Mouse (Mus musculus) forebrain, embryonic 12.5 days (tissue): ENCODE data around the gene Immt. TPM values are rescaled to one million over a fixed set of nuclear protein-coding genes. Genes with fewer than 3 reads are reported as not detected.
"Not testable (repeated sequence)": the region's sequence is repeated elsewhere in the genome, so short reads cannot be mapped to it uniquely, and the experiment has no call there.

Experiments used
- ATAC-seq: fragments of 200-750 bp; cut with Nextera tagmentation; 2 replicates; pipeline ENCODE4 v1.8.0; 2017; ENCODE audit warnings: moderate TSS enrichment; ENCODE audit not compliant: low FRiP score
- H3K27ac ChIP-seq: fragments of 300-500 bp; sonication (generic); 2 replicates; pipeline ENCODE4 v1.5.1; 2016; ENCODE audit warnings: mild to moderate bottlenecking
- H3K27me3 ChIP-seq: fragments of 300-500 bp; sonication (generic); 2 replicates; pipeline ENCODE4 v1.6.1; 2016; ENCODE audit warnings: mild to moderate bottlenecking
- H3K36me3 ChIP-seq: fragments of 300-500 bp; sonication (generic); replicated peaks from 2 replicates; pipeline ENCODE4 v1.6.1; 2016; ENCODE audit warnings: mild to moderate bottlenecking
- H3K4me1 ChIP-seq: fragments of 300-500 bp; sonication (generic); 2 replicates; pipeline ENCODE4 v1.6.1; 2016
- H3K4me2 ChIP-seq: fragments of 300-500 bp; sonication (generic); 2 replicates; pipeline ENCODE4 v1.6.1; 2016; ENCODE audit warnings: mild to moderate bottlenecking, moderate library complexity
- H3K4me3 ChIP-seq: fragments of 300-500 bp; sonication (generic); replicated peaks from 2 replicates; pipeline ENCODE4 v1.5.1; 2016; ENCODE audit warnings: mild to moderate bottlenecking
- H3K9ac ChIP-seq: fragments of 300-500 bp; sonication (generic); 2 replicates; pipeline ENCODE4 v1.6.1; 2016; ENCODE audit warnings: mild to moderate bottlenecking
- H3K9me3 ChIP-seq: fragments of 300-500 bp; sonication (generic); 2 replicates; pipeline ENCODE4 v1.6.1; 2016
- WGBS: fragments of 180-500 bp; shearing (Covaris S2); methylation state at CpG from one replicate; pipeline ENCODE4 v1.1.7; 2016; 5-methylcytosine and 5-hydroxymethylcytosine counted together
- polyA plus RNA-seq: library from polyadenylated mRNA; unstranded; fragments of >200 nt; fragmentation: Nextera tagmentation; extraction: Ambion mirVana; gene quantifications from 2 replicates; pipeline ENCODE4 v1.2.1, GENCODE M21; 2016

Gene Immt
- polyA plus RNA-seq, 1 experiment from 2014 or later = 156 TPM

DNA sequence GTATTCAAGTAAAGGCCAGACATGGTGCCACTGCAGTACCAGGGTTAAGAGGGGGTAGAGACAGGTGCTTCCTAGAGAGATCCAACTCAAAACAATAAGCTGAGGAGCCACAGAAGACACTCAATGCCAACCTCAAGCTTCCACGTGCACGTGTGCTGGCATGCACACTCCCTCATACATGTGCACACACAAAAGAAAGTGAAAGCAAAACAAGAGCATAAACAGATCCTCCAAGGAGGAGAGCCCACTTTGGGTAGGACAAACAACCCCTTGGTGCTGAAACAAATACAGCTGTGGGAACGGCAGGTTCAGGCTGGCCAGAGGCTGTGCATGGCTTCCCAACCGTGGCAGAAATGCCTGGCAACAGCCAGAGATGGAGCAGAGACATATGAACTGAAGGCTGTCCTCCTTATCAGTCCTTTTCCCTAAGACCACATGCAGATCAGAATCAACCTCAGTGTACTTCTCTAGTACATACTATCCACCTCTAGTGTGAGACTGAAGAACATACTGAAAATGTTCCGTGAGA, 11.3 kb upstream of the Immt start:
- Histone ChIP-seq H3K4me1 (peaks cover 8% of the 10 kb centered on the region), H3K36me3 (peaks cover 38% of the 10 kb centered on the region), H3K27me3 (no peaks in the 10 kb centered on the region), H3K27ac (no peak overlapping the region), H3K4me3 (no peak overlapping the region), H3K4me2 (no peak overlapping the region), H3K9ac (no peak overlapping the region), H3K9me3 (no peaks in the 10 kb centered on the region)
- no peak for ATAC-seq
- 88% methylated on average over 5 of the region's 5 CpGs for WGBS

DNA sequence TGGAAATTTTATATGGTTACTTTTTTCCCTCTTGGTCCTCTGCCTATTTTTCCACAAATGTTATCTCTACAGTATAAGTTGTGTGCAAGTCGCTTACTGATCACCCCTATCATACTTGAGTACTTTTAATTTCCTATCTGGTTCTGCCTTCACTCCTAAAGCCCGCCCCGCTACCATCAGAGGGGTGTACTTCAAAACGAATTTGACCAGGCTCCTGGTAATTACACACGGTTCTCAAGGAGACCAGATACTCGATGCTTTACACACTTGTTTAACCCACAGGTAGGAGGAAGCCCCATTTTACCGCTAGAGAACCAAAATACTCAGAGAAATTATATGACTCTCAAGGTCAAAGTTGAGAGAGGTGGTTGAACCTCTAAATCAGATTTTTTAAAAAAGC, 8.0 kb upstream of the Immt start:
- Histone ChIP-seq H3K9me3 (no peaks in the 10 kb centered on the region), H3K4me3 (peak overlapping the region; percentile 67), H3K27me3 (no peaks in the 10 kb centered on the region), H3K4me2 (peak overlapping the region; percentile 69), H3K27ac (0 out of 2 replicates have a peak overlapping the region, but pooled peaks have one; percentile 38), H3K36me3 (peaks cover 8% of the 10 kb centered on the region), H3K4me1 (peaks cover 8% of the 10 kb centered on the region), H3K9ac (peak overlapping the region; percentile 58)
- 1% methylated on average over 7 of the region's 7 CpGs for WGBS
- peak; percentile 49; the same call in 1 of the 2 replicates for ATAC-seq

DNA sequence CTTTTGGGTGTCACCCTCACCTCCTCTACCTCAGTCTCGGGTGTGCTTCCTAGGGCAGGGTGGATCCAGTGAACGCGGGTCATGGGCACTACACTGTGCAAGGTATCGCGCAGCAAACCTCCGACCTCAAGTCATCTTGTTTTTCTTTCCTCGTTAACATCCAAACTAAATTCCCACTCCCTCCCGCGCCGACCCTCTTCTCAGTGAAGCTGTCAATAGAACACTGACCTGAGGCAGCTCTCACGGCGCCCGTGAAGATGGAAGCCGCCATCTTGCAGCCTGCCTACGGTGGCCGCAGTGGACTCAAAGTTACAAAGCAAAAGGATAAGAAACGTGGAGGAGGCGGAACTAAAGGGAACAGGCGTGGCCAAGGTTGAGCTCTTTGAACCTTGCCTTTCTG, 7.6 kb upstream of the Immt start:
- Histone ChIP-seq H3K27me3 (no peaks in the 10 kb centered on the region), H3K4me3 (peak overlapping the region; percentile 67), H3K9ac (peak overlapping the region; percentile 58), H3K36me3 (peaks cover 4% of the 10 kb centered on the region), H3K4me2 (peak overlapping the region; percentile 69), H3K9me3 (no peaks in the 10 kb centered on the region), H3K27ac (0 out of 2 replicates have a peak overlapping the region, but pooled peaks have one; percentile 38), H3K4me1 (peaks cover 8% of the 10 kb centered on the region)
- ATAC-seq = peak; percentile 92
- WGBS = under 1% methylated on average over 19 of the region's 19 CpGs

DNA sequence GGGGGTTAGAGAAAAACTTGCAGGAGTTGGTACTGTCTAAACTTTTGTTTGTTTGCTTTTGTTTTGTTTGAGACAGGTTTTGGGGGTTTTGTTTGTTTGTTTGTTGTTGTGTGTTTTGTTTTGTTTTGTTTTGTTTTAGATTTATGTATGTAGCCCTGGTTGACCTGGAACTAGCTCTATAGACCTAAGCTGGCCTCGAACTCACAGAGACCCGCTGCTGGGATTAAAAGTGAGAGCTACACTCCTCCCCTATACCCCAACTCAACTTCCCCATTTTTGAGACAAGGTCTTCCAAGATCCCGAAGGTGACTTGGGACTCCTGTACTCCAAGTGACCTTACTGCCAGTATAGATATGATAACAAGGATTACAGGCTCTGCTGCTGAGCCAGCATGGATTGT, 7.2 kb upstream of the Immt start:
- H3K27ac ChIP-seq = no peak overlapping the region
- WGBS = 39% methylated on average over 3 of the region's 3 CpGs
- no peaks in the 10 kb centered on the region for H3K36me3 ChIP-seq
- H3K4me2 ChIP-seq = peak overlapping the region; percentile 69
- H3K9ac ChIP-seq = peak overlapping the region; percentile 58; the same call in 1 of the 2 replicates
- H3K4me1 ChIP-seq = peaks cover 8% of the 10 kb centered on the region
- H3K27me3 ChIP-seq = no peaks in the 10 kb centered on the region
- H3K9me3 ChIP-seq = no peaks in the 10 kb centered on the region
- peak overlapping the region; percentile 67 for H3K4me3 ChIP-seq
- ATAC-seq = peak; percentile 34; the same call in 1 of the 2 replicates

DNA sequence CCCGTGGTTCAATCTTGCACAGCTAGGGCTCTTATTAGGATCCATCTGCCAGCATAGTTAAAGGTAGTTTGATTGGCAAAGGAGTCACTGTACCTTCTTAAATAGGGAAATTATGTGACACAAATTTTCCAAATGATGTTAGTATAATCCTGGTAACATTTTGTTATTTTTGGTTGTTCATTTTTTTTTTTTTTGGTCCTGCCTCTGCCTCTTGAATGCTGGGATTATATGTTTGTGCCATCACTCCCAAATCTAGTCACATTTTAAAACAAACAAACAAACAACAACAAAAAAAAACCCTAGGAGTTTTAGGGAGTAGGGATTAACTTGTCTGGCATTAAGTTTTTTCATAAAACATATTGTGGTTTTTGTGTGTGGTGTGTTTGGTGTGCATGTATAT, 4.3 kb upstream of the Immt start, which contains the start of gene Mrpl35:
Gene Mrpl35, minus strand, starts transcription at position 101 of the 400 bp plus-strand sequence.
- H3K9ac ChIP-seq = no peak within 1 kb of the TSS
- H3K27me3 ChIP-seq = no peaks in the 10 kb centered on the region
- no peak within 1 kb of the TSS for H3K27ac ChIP-seq
- ATAC-seq = no peak
- H3K4me2 ChIP-seq = no peak within 1 kb of the TSS
- no peaks in the 10 kb centered on the region for H3K9me3 ChIP-seq
- 55% methylated on average over 1 of the region's 1 CpGs for WGBS
- no peak within 1 kb of the TSS for H3K4me3 ChIP-seq
- no peaks in the 10 kb centered on the region for H3K36me3 ChIP-seq
- peaks cover 11% of the 10 kb centered on the region for H3K4me1 ChIP-seq

DNA sequence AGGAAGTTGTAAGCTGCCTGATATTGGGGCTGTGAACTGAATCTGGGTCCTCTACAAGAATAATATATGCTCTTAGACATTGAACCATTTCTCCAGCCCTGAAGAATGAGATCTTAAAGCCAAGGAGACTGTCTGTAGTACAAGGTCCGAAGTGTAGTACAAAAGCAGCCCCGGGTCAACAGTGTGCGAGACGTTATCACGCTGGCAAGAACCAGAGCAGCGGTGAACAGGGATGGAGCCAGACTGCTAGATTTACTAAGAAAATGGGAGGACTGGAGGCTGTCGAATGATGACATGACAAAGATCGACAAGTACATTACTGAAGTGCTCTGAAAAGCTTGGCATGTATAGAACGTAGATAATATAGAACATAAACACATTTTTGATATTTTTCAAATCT, 1.4 kb upstream of the Immt start:
- peaks cover 10% of the 10 kb centered on the region for H3K36me3 ChIP-seq
- no peaks in the 10 kb centered on the region for H3K9me3 ChIP-seq
- H3K27ac ChIP-seq = no peak overlapping the region
- ATAC-seq = no peak
- no peak overlapping the region for H3K4me2 ChIP-seq
- H3K27me3 ChIP-seq = no peaks in the 10 kb centered on the region
- peaks cover 11% of the 10 kb centered on the region for H3K4me1 ChIP-seq
- H3K9ac ChIP-seq = no peak overlapping the region
- peak overlapping the region; percentile 97; the same call in 1 of the 2 replicates for H3K4me3 ChIP-seq
- 87% methylated on average over 9 of the region's 9 CpGs for WGBS

DNA sequence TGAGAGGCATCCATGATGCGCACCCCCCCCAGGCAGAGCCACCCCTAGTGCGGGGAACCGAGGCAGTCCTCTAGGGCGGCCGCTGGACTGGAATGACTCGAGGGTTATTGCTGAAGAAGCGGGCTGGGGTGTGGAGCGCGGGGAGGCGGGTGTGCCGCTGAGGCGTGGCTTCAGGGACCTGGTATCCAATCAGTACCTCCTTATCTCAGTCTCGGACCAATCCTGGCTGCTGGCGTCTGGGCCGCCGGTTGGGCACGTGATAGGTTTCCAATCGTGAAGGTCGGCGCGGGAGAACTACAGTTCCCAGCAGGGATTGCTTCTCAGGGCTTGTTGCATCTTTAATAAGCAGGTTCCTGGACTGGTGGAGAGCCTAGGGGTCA, 440 bp downstream of the Immt start:
- peak overlapping the region; percentile 97 for H3K4me3 ChIP-seq
- WGBS = 0% methylated on average over 21 of the region's 21 CpGs
- no peaks in the 10 kb centered on the region for H3K27me3 ChIP-seq
- peaks cover 15% of the 10 kb centered on the region for H3K36me3 ChIP-seq
- ATAC-seq = peak; percentile 99
- H3K9ac ChIP-seq = peak overlapping the region; percentile 83
- H3K4me1 ChIP-seq = peaks cover 11% of the 10 kb centered on the region
- peak overlapping the region; percentile 93 for H3K27ac ChIP-seq
- H3K9me3 ChIP-seq = no peaks in the 10 kb centered on the region
- peak overlapping the region; percentile 59 for H3K4me2 ChIP-seq

DNA sequence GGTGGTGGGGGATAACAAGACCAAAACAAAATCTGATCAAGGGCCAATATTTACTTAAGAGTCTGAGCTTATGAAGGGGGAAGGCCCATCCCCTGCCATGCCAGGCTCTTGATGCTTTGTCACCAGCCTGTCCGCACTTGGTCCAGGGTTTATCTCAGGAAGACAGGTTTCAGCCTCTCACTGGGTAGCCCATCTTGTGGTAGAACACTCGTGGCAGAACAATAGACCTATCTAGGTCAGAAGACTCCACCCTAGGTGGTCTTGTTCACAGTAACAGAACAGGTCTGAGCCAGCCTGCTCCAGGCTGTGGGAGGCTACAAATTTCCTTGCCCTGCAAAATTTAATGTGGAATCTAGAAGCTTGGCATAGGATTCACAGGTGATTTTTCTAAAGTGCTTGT, 5.7 kb downstream of the Immt start:
- H3K36me3 ChIP-seq = peaks cover 15% of the 10 kb centered on the region
- H3K4me2 ChIP-seq = no peak overlapping the region
- H3K4me3 ChIP-seq = no peak overlapping the region
- no peaks in the 10 kb centered on the region for H3K9me3 ChIP-seq
- H3K4me1 ChIP-seq = peaks cover 8% of the 10 kb centered on the region
- H3K27me3 ChIP-seq = no peaks in the 10 kb centered on the region
- H3K27ac ChIP-seq = no peak overlapping the region
- whole genome bisulfite sequencing = 87% methylated on average over 2 of the region's 2 CpGs
- no peak overlapping the region for H3K9ac ChIP-seq
- ATAC-seq = no peak

DNA sequence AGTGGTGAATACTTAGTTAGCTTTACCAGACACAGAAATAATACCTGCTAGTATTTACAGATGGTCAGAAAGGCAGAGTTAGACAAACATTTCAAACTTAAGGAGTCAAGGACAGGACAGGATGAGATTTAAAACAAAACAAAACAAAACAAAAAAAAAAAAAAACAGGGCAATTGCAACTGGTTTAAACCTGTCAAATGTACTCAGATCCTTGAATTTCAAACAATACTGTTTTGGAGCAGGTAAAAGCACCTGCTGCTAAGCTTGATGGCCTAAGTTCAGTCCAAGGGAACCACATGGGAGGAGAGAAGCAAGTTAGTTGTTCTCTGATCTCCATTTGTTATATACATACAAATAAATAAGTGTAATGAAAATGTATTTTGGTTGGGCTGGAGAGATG, 8.7 kb downstream of the Immt start:
- Histone ChIP-seq H3K9me3 (no peaks in the 10 kb centered on the region), H3K4me1 (no peaks in the 10 kb centered on the region), H3K27me3 (no peaks in the 10 kb centered on the region), H3K9ac (no peak overlapping the region), H3K27ac (no peak overlapping the region), H3K4me3 (no peak overlapping the region), H3K36me3 (peaks cover 8% of the 10 kb centered on the region), H3K4me2 (no peak overlapping the region)
- no peak for ATAC-seq

DNA sequence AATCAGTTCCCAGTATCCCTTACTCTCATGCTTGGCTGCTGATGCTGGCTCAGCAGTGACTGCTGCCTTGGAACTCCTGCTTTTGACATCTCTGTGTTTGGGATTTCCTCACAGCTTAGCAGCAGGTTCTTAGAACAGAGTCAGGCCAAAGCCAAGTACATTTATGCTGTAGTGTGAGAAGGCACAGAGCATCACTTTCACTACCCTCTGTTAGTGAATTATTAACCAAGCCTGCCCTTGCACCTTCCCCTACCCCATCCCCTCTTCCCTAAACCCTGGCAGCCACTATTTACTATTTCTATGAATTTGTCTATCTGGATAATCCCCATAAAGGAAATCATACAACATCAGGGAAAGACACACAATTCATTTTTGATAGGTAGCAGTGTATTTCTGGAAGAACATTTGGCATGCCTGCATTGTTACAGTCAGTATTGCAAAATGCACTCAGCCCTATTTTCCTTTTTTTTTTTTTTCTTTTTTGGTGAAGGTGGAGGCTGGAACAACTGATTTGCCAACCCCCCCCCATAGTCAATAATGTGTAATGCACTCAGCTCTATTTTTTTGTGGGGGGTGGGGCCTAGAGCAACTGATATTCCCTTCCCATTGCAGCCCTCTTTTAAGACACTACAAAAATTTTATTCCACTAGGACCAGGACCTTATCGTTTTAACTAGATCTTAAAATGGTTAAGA, 9.6 kb downstream of the Immt start:
- H3K9me3 ChIP-seq = no peaks in the 10 kb centered on the region
- no peak overlapping the region for H3K9ac ChIP-seq
- no peak overlapping the region for H3K4me3 ChIP-seq
- H3K4me2 ChIP-seq = no peak overlapping the region
- 97% methylated on average over 1 of the region's 1 CpGs for WGBS
- no peak for ATAC-seq
- H3K36me3 ChIP-seq = peaks cover 14% of the 10 kb centered on the region; the same call in 1 of the 2 replicates
- H3K27me3 ChIP-seq = no peaks in the 10 kb centered on the region
- H3K27ac ChIP-seq = no peak overlapping the region
- H3K4me1 ChIP-seq = no peaks in the 10 kb centered on the region

DNA sequence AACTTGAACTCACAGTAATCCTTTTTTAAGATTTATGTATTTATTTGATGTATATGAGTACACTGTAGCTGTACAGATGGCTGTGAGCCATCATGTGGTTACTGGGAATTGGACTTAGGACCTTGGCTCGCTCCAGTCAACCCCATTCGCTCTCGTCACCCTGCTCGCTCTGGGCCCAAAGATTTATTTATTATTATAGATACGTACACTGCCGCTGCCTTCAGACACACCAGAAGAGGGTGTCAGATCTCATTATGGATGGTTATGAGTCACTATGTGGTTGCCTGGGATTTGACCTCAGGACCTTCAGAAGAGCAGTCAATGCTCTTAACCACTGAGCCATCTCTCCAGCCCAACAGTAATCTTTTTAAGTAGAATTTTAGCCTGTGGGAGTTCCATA, 15.8 kb downstream of the Immt start:
- not testable (repeated sequence) for H3K9me3 ChIP-seq, H3K9ac ChIP-seq, ATAC-seq, H3K4me1 ChIP-seq, H3K27me3 ChIP-seq, H3K4me3 ChIP-seq, H3K4me2 ChIP-seq, H3K27ac ChIP-seq
- WGBS = 97% methylated on average over 6 of the region's 6 CpGs
- H3K36me3 ChIP-seq = peaks cover 42% of the 10 kb centered on the region

DNA sequence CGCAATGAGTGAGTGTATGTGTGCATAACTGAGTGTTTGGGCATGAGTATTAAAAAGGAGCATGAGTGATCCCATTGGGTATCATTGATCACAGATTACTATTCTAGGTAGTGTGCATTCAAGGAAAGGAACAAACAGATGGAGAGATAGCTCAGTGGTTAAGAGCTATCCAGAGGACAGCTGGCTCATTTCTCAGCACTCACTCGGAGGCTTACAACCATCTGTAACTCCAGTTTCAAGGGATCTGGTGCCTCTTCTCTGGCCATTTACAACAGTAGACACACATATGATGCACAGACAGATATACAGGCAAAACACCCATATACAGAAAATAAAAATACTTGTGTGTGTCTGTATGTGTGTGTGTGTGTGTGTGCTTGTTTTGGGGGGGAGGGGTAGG, 36.6 kb downstream of the Immt start:
- no peak overlapping the region for H3K9ac ChIP-seq
- H3K9me3 ChIP-seq = no peaks in the 10 kb centered on the region
- no peak overlapping the region for H3K4me3 ChIP-seq
- no peaks in the 10 kb centered on the region for H3K4me1 ChIP-seq
- ATAC-seq = no peak
- H3K4me2 ChIP-seq = no peak overlapping the region
- peaks cover 77% of the 10 kb centered on the region for H3K36me3 ChIP-seq
- 88% methylated on average over 2 of the region's 2 CpGs for WGBS
- H3K27me3 ChIP-seq = no peaks in the 10 kb centered on the region
- no peak overlapping the region for H3K27ac ChIP-seq

DNA sequence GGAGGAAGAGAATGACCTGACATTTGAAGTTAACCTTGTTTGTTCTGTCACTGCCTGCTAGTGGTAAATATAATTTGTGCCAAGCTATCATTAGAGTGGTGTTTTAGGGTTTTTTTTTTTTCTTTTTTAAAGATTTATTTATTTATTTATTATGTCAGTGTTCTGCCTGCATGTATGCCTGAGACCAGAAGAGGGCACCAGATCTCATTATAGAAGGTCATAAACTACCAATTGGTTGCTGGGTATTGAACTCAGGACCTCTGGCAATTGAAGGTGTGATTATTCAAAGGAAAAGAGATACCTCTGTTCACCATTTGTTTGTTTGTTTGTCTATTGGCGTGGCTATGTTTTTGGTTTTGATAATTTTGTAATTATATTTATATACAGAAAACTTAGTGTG, 37.7 kb downstream of the Immt start:
- 91% methylated on average over 1 of the region's 1 CpGs for WGBS
- H3K36me3 ChIP-seq = peaks cover 76% of the 10 kb centered on the region
- no peak overlapping the region for H3K9ac ChIP-seq
- H3K27me3 ChIP-seq = no peaks in the 10 kb centered on the region
- no peaks in the 10 kb centered on the region for H3K4me1 ChIP-seq
- H3K4me2 ChIP-seq = no peak overlapping the region
- ATAC-seq = no peak
- no peak overlapping the region for H3K4me3 ChIP-seq
- H3K27ac ChIP-seq = no peak overlapping the region
- no peaks in the 10 kb centered on the region for H3K9me3 ChIP-seq
